Mouse (Mus musculus): Measurements from ENCODE around the gene Slc35c1.

Slc35c1 gene

GRCm38 (mm10) chr2:92475711-92476110, 15.4 kb upstream of the Slc35c1 start:
- DNase-seq (ENCODE audit: low spot score in 2 of 2) = no peak

- DNase-seq (ENCODE audit: low spot score in 2 of 2) = no peak
Measured at GRCm38 (mm10) chr2:92474920-92475319, 14.6 kb upstream of the Slc35c1 start.

GRCm38 (mm10) chr2:92471886-92472670, 11.7 kb upstream of the Slc35c1 start:
- no peak for DNase-seq (ENCODE audit: low spot score in 2 of 2)

GRCm38 (mm10) chr2:92464690-92465089, 4.4 kb upstream of the Slc35c1 start:
- no peak for DNase-seq (ENCODE audit: low spot score in 2 of 2)

GRCm38 (mm10) chr2:92461215-92461614, 877 bp upstream of the Slc35c1 start:
- DNase-seq (ENCODE audit: low spot score in 2 of 2) = no peak

GRCm38 (mm10) chr2:92459141-92459920, 1.0 kb downstream of the Slc35c1 start:
- peak; percentile 87 to 89 for DNase-seq (ENCODE audit: low spot score in 2 of 2)

- DNase-seq (ENCODE audit: low spot score in 2 of 2) = no peak
Measured at GRCm38 (mm10) chr2:92458481-92458880, 1.9 kb downstream of the Slc35c1 start.

GRCm38 (mm10) chr2:92456970-92457530, 3.3 kb downstream of the Slc35c1 start:
- DNase-seq (ENCODE audit: low spot score in 2 of 2) = peak in 1 of 2 experiments; percentile 42

- DNase-seq (ENCODE audit: low spot score in 2 of 2) = no peak
Measured at GRCm38 (mm10) chr2:92455704-92456103, 4.6 kb downstream of the Slc35c1 start.

- DNase-seq (ENCODE audit: low spot score in 2 of 2) = no peak
Measured at GRCm38 (mm10) chr2:92454166-92454565, 6.2 kb downstream of the Slc35c1 start.

GRCm38 (mm10) chr2:92451126-92451525, 9.2 kb downstream of the Slc35c1 start:
- DNase-seq (ENCODE audit: low spot score in 2 of 2) = no peak

- DNase-seq (ENCODE audit: low spot score in 2 of 2) = no peak
Measured at GRCm38 (mm10) chr2:92447121-92447740, 13.1 kb downstream of the Slc35c1 start.

GRCm38 (mm10) chr2:92446656-92447055, 13.7 kb downstream of the Slc35c1 start:
- DNase-seq (ENCODE audit: low spot score in 2 of 2) = no peak

GRCm38 (mm10) chr2:92445890-92446289, 14.4 kb downstream of the Slc35c1 start:
- DNase-seq (ENCODE audit: low spot score in 2 of 2) = no peak

GRCm38 (mm10) chr2:92444376-92444775, 16.0 kb downstream of the Slc35c1 start:
- DNase-seq (ENCODE audit: low spot score in 2 of 2) = no peak

- DNase-seq (ENCODE audit: low spot score in 2 of 2) = no peak
Measured at GRCm38 (mm10) chr2:92443313-92443712, 17.0 kb downstream of the Slc35c1 start.

GRCm38 (mm10) chr2:92442419-92443001, 17.8 kb downstream of the Slc35c1 start:
- DNase-seq (ENCODE audit: low spot score in 2 of 2) = peak; percentile 63 to 79

- DNase-seq (ENCODE audit: low spot score in 2 of 2) = no peak
Measured at GRCm38 (mm10) chr2:92440432-92440831, 19.9 kb downstream of the Slc35c1 start.

GRCm38 (mm10) chr2:92438567-92438966, 21.8 kb downstream of the Slc35c1 start:
- no peak for DNase-seq (ENCODE audit: low spot score in 2 of 2)

GRCm38 (mm10) chr2:92437875-92438274, 22.5 kb downstream of the Slc35c1 start:
- peak; percentile 86 to 89 for DNase-seq (ENCODE audit: low spot score in 2 of 2)

- DNase-seq (ENCODE audit: low spot score in 2 of 2) = no peak
Measured at GRCm38 (mm10) chr2:92437366-92437765, 23.0 kb downstream of the Slc35c1 start.

GRCm38 (mm10) chr2:92435023-92435422, 25.3 kb downstream of the Slc35c1 start:
- no peak for DNase-seq (ENCODE audit: low spot score in 2 of 2)
